Mouse (Mus musculus) liver, adult 2 months (tissue): ENCODE measurements at regions not wholly inside any gene's neighbourhood (a gene's known extent, or its start where the extent isn't known, plus 50 kb on each side); places are given as distances from the start of the nearest gene placed in this dataset.
A peak's percentile ranks its signal among the peaks of the same experiment; 100 is the strongest.

Experiments
- DNase-seq: peaks from one replicate; pipeline ENCODE4 v3.0.0-alpha.2; 2011; ENCODE audit warnings: low read depth, low spot score; ENCODE audit errors: extremely low read depth
- H3K27ac ChIP-seq: fragments of 200-500 bp; replicated peaks from 2 replicates; pipeline ENCODE4 v1.5.1; 2012; ENCODE audit warnings: low read depth, mild to moderate bottlenecking, control low read depth, inconsistent platforms, low read length; ENCODE audit not compliant: insufficient read depth
- H3K27me3 ChIP-seq: fragments of 200-500 bp; 2 replicates; pipeline ENCODE4 v1.6.1; 2012; ENCODE audit warnings: mild to moderate bottlenecking, moderate library complexity, low read length, inconsistent platforms; ENCODE audit not compliant: control insufficient read depth, insufficient read depth
- H3K36me3 ChIP-seq: fragments of 200-500 bp; 2 replicates; pipeline ENCODE4 v1.6.1; 2012; ENCODE audit warnings: low read length, inconsistent platforms; ENCODE audit not compliant: control insufficient read depth, insufficient read depth
- H3K4me1 ChIP-seq: fragments of 200-500 bp; 2 replicates; pipeline ENCODE4 v1.6.1; 2011; ENCODE audit warnings: low read length; ENCODE audit not compliant: control insufficient read depth, insufficient read depth
- H3K4me3 ChIP-seq: fragments of 200-500 bp; 2 replicates; pipeline ENCODE4 v1.5.1; 2011; ENCODE audit warnings: low read depth, mild to moderate bottlenecking, control low read depth, low read length, moderate library complexity; ENCODE audit not compliant: insufficient read depth
- H3K79me2 ChIP-seq: fragments of 200-500 bp; 2 replicates; pipeline ENCODE4 v1.6.1; 2012; ENCODE audit warnings: inconsistent platforms, mild to moderate bottlenecking, low read length, moderate library complexity; ENCODE audit not compliant: control insufficient read depth, insufficient read depth
- H3K9ac ChIP-seq: fragments of 200-500 bp; 2 replicates; pipeline ENCODE4 v1.6.1; 2012; ENCODE audit warnings: low read depth, mild to moderate bottlenecking, control low read depth, inconsistent platforms, low read length
- CTCF ChIP-seq: fragments of 200-500 bp; IDR thresholded peaks from 2 replicates; pipeline ENCODE4 v1.5.1; 2011; ENCODE audit warnings: low read depth, low read length, control low read depth
- POLR2A ChIP-seq: fragments of 200-500 bp; IDR thresholded peaks from 2 replicates; pipeline ENCODE4 v1.6.1; 2011; ENCODE audit warnings: low read length, control low read depth; ENCODE audit not compliant: insufficient read depth; ENCODE audit errors: extremely low read depth
- WGBS: fragments of 180-500 bp; shearing (Covaris S2); methylation state at CpG from one replicate; pipeline ENCODE4 v1.1.7; 2018; 5-methylcytosine and 5-hydroxymethylcytosine counted together

GRCm38 (mm10) chr16:8074729-8075128 lies 350.2 kb downstream of the Tmem114 start:
- Histone ChIP-seq H3K4me1 (no peaks in the 10 kb centered on the region), H3K27ac (no peak overlapping the region), H3K79me2 (no peaks in the 10 kb centered on the region), H3K36me3 (no peaks in the 10 kb centered on the region), H3K4me3 (no peak overlapping the region), H3K27me3 (no peaks in the 10 kb centered on the region), H3K9ac (no peak overlapping the region)
- DNase-seq, result no peak
- TF ChIP-seq POLR2A, result no peak
- TF ChIP-seq CTCF, result no peak
- WGBS, result 69% methylated on average over 4 of the region's 4 CpGs

GRCm38 (mm10) chr16:8053936-8054335 lies 371.0 kb downstream of the Tmem114 start:
- no peaks in the 10 kb centered on the region for H3K36me3 ChIP-seq
- DNase-seq, result no peak
- H3K79me2 ChIP-seq, result no peaks in the 10 kb centered on the region
- no peaks in the 10 kb centered on the region for H3K4me1 ChIP-seq
- H3K4me3 ChIP-seq, result no peak overlapping the region
- no peak overlapping the region for H3K27ac ChIP-seq
- H3K27me3 ChIP-seq, result no peaks in the 10 kb centered on the region
- TF ChIP-seq POLR2A (no peak), CTCF (no peak)
- no peak overlapping the region for H3K9ac ChIP-seq
- WGBS, result 63% methylated on average over 5 of the region's 5 CpGs

GRCm38 (mm10) chr16:8008966-8009365 lies 416.0 kb downstream of the Tmem114 start:
- no peak for TF ChIP-seq POLR2A
- TF ChIP-seq CTCF, result no peak
- 15% methylated on average over 3 of the region's 3 CpGs for WGBS
- no peak overlapping the region for H3K27ac ChIP-seq
- no peak overlapping the region for H3K9ac ChIP-seq
- H3K4me3 ChIP-seq, result no peak overlapping the region
- peak; percentile 25 for DNase-seq
- H3K4me1 ChIP-seq, result no peaks in the 10 kb centered on the region
- no peaks in the 10 kb centered on the region for H3K79me2 ChIP-seq
- H3K27me3 ChIP-seq, result no peaks in the 10 kb centered on the region
- H3K36me3 ChIP-seq, result no peaks in the 10 kb centered on the region

GRCm38 (mm10) chr16:8006631-8007030 lies 418.3 kb downstream of the Tmem114 start:
- no peak for TF ChIP-seq CTCF
- TF ChIP-seq POLR2A, result no peak
- no peak overlapping the region for H3K9ac ChIP-seq

GRCm38 (mm10) chr16:8002339-8003089 lies 422.4 kb downstream of the Tmem114 start:
- H3K36me3 ChIP-seq, result no peaks in the 10 kb centered on the region
- H3K4me3 ChIP-seq, result no peak overlapping the region
- H3K27me3 ChIP-seq, result no peaks in the 10 kb centered on the region
- no peak for DNase-seq
- H3K79me2 ChIP-seq, result no peaks in the 10 kb centered on the region
- WGBS, result 85% methylated on average over 7 of the region's 7 CpGs
- H3K9ac ChIP-seq, result no peak overlapping the region
- no peaks in the 10 kb centered on the region for H3K4me1 ChIP-seq
- no peak overlapping the region for H3K27ac ChIP-seq
- no peak for TF ChIP-seq CTCF
- TF ChIP-seq POLR2A, result no peak

More at GRCm38 (mm10) chr16:8006631-8007030, 418.3 kb downstream of the Tmem114 start:
- no peaks in the 10 kb centered on the region for H3K27me3 ChIP-seq
- no peak overlapping the region for H3K27ac ChIP-seq
- no peak for DNase-seq
- H3K36me3 ChIP-seq, result no peaks in the 10 kb centered on the region
- WGBS, result 57% methylated on average over 3 of the region's 3 CpGs
- H3K4me3 ChIP-seq, result no peak overlapping the region
- no peaks in the 10 kb centered on the region for H3K79me2 ChIP-seq
- H3K4me1 ChIP-seq, result no peaks in the 10 kb centered on the region

- 49% methylated on average over 10 of the region's 10 CpGs for WGBS
- no peaks in the 10 kb centered on the region for H3K4me1 ChIP-seq
- 0 out of 2 replicates have a peak, but pooled peaks cover 2% of the 10 kb centered on the region for H3K27me3 ChIP-seq
- H3K36me3 ChIP-seq, result no peaks in the 10 kb centered on the region
- H3K9ac ChIP-seq, result no peak overlapping the region
- no peak overlapping the region for H3K4me3 ChIP-seq
- H3K79me2 ChIP-seq, result no peaks in the 10 kb centered on the region
- no peak for TF ChIP-seq CTCF
- TF ChIP-seq POLR2A, result no peak
- no peak overlapping the region for H3K27ac ChIP-seq
- no peak for DNase-seq
Measured at GRCm38 (mm10) chr16:7982816-7983215, 442.1 kb downstream of the Tmem114 start.
